13 mouse cellular contexts compared by ENCODE assay signal in genomic region chr1:118864735-118865134, GRCm38 (mm10).
DNase-seq lines count a peak whose midpoint lies in the region; ATAC-seq lines count a peak whose summit lies in the region.
"Had no signal": no experiment of that assay in that cellular context is flagged by ENCODE, and none has a peak within 500 bp of the region (broad histone marks: within the 10 kb centered on the region; RNA-seq: fewer than 3 reads in every experiment).

No protein-coding gene starts in this region.

- no peak overlapping the region for H3K27ac ChIP-seq in hindbrain, embryonic 15.5 days (replicated peaks)
- H3K27ac ChIP-seq in hindbrain, embryonic 10.5 days, result no peak overlapping the region
- no peak overlapping the region for H3K27ac ChIP-seq in lung, embryonic 15.5 days
- H3K27ac ChIP-seq in midbrain, embryonic 13.5 days, result no peak overlapping the region
- H3K27ac ChIP-seq: stomach, embryonic 15.5 days had no signal

- DNase-seq in hindbrain, embryonic 10.5 days (ENCODE audit: low spot score), result no peak
- no peak for DNase-seq in lung, adult 18-20 months
- peak; percentile 79 for DNase-seq in cerebellum, adult 9-10 months
- DNase-seq in retina, postnatal 1 day, result peak; percentile 23
- no peak for DNase-seq in thymus, postnatal 0 days (ENCODE audit: low spot score)
- DNase-seq: adrenal gland, postnatal 25 days; heart, adult 11 months had no signal

- H3K9me3 ChIP-seq in hindbrain, embryonic 15.5 days, result no peaks in the 10 kb centered on the region
- H3K9me3 ChIP-seq in hindbrain, embryonic 10.5 days, result no peaks in the 10 kb centered on the region
- H3K9me3 ChIP-seq in lung, embryonic 15.5 days, result no peaks in the 10 kb centered on the region
- no peaks in the 10 kb centered on the region for H3K9me3 ChIP-seq in midbrain, embryonic 13.5 days
- H3K9me3 ChIP-seq: stomach, embryonic 15.5 days had no signal

- no peak overlapping the region for H3K4me3 ChIP-seq in hindbrain, embryonic 15.5 days
- no peak overlapping the region for H3K4me3 ChIP-seq in hindbrain, embryonic 10.5 days
- no peak overlapping the region for H3K4me3 ChIP-seq in lung, embryonic 15.5 days
- H3K4me3 ChIP-seq in midbrain, embryonic 13.5 days (replicated peaks), result no peak overlapping the region
- H3K4me3 ChIP-seq: myocyte; stomach, embryonic 15.5 days had no signal

- no peaks in the 10 kb centered on the region for H3K36me3 ChIP-seq in hindbrain, embryonic 15.5 days
- peaks cover 90% of the 10 kb centered on the region for H3K36me3 ChIP-seq in hindbrain, embryonic 10.5 days
- H3K36me3 ChIP-seq in lung, embryonic 15.5 days, result no peaks in the 10 kb centered on the region
- peaks cover 20% of the 10 kb centered on the region for H3K36me3 ChIP-seq in midbrain, embryonic 13.5 days

- 54% methylated on average over 9 of the region's 9 CpGs for WGBS in hindbrain, embryonic 15.5 days
- WGBS in hindbrain, embryonic 10.5 days, result 79% methylated on average over 9 of the region's 9 CpGs
- 57% methylated on average over 9 of the region's 9 CpGs for WGBS in lung, embryonic 15.5 days
- 86% methylated on average over 9 of the region's 9 CpGs for WGBS in midbrain, embryonic 13.5 days

- H3K9ac ChIP-seq in hindbrain, embryonic 15.5 days, result no peak overlapping the region
- H3K9ac ChIP-seq in lung, embryonic 15.5 days, result no peak overlapping the region
- H3K9ac ChIP-seq in midbrain, embryonic 13.5 days (replicated peaks), result no peak overlapping the region
- H3K9ac ChIP-seq: stomach, embryonic 15.5 days had no signal

- ATAC-seq in hindbrain, embryonic 15.5 days (ENCODE audit: low FRiP score, low read depth), result peak; percentile 45
- ATAC-seq in lung, embryonic 15.5 days (ENCODE audit: borderline replicate concordance, extremely low read depth, low FRiP score, low TSS enrichment), result 0 out of 2 replicates have a peak, but pooled peaks have one; percentile 39
- ATAC-seq in midbrain, embryonic 13.5 days, result no peak

- H3K4me2 ChIP-seq in hindbrain, embryonic 15.5 days, result no peak overlapping the region
- no peak overlapping the region for H3K4me2 ChIP-seq in lung, embryonic 15.5 days
- no peak overlapping the region for H3K4me2 ChIP-seq in midbrain, embryonic 13.5 days (replicated peaks)
- H3K4me2 ChIP-seq: liver, embryonic 11.5 days; stomach, embryonic 15.5 days had no signal

- no peaks in the 10 kb centered on the region for H3K27me3 ChIP-seq in hindbrain, embryonic 15.5 days
- no peaks in the 10 kb centered on the region for H3K27me3 ChIP-seq in hindbrain, embryonic 10.5 days (ENCODE audit: insufficient read depth, poor library complexity, severe bottlenecking)
- H3K27me3 ChIP-seq in lung, embryonic 15.5 days, result no peaks in the 10 kb centered on the region
- H3K27me3 ChIP-seq in midbrain, embryonic 13.5 days, result no peaks in the 10 kb centered on the region
- H3K27me3 ChIP-seq: stomach, embryonic 15.5 days had no signal

- no peaks in the 10 kb centered on the region for H3K4me1 ChIP-seq in hindbrain, embryonic 15.5 days (replicated peaks)
- H3K4me1 ChIP-seq in hindbrain, embryonic 10.5 days (replicated peaks), result peaks cover 4% of the 10 kb centered on the region; the same call in 1 of the 2 replicates
- H3K4me1 ChIP-seq in lung, embryonic 15.5 days, result no peaks in the 10 kb centered on the region
- H3K4me1 ChIP-seq in midbrain, embryonic 13.5 days (replicated peaks), result no peaks in the 10 kb centered on the region
- H3K4me1 ChIP-seq: stomach, embryonic 15.5 days had no signal

Comparison
In these comparisons a context has a peak if more than half of its experiments do, and no peak if none do; other contexts are left out.
1. DNase-seq: peak in cerebellum, adult 9-10 months (single experiment) and retina, postnatal 1 day (single experiment); none in hindbrain, embryonic 10.5 days (single experiment), lung, adult 18-20 months (0 of 2) and thymus, postnatal 0 days (single experiment).